ENCODE assay signal across 8 mouse cellular contexts in the genomic region with DNA sequence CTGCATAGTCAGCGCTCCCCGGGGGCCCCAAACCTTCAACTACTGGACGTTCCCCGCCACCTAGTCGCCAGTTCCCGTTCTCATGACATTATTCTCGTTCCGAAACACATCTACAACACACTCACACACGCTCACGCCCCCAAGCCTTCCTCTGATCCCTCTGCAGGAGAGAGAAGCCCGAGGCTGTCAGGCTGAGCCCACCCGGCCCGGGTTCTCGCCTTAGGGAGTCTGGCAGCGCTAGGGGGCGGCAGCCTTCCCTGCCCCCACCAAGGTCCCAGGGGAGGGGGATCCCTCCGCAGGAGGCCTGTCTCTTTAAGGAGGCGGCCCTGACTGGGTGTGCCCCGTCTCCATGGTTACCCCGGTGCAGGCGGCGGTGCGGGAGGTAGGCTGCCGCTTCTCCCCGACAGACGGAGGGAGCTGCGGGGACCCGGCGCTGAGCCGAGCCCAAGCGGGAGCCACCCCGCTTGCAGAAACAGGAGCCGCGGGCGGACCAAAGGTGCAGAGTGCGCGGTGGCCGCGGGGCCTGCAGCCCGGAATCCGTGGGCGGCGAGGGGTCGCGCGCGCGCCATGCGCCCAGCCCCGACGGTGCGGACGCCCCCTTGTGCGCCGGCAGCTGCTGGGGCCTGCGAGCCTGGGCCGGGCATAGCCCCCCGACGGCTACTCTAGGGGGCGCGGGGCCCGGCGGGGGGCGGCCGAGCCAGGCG. TPM values are rescaled to one million over a fixed set of nuclear protein-coding genes. Genes with fewer than 3 reads are reported as not detected.
DNase-seq lines count a peak whose midpoint lies in the region; ATAC-seq lines count a peak whose summit lies in the region.

A gene (plus strand): TSS at position 654 of the 704 bp plus-strand sequence.

- H3K4me1 ChIP-seq in limb, embryonic 10.5 days: peaks cover 60% of the 10 kb centered on the region
- peaks cover 24% of the 10 kb centered on the region for H3K4me1 ChIP-seq in midbrain, embryonic 12.5 days

- DNase-seq in gastrocnemius, postnatal 10 days: peak; percentile 54
- no peak for DNase-seq in gastrocnemius, adult 18-20 months (ENCODE audit: low spot score)
- peak; percentile 41 for DNase-seq in cerebellum, adult 8-10 months
- DNase-seq in frontal cortex, postnatal 25 days (ENCODE audit: low spot score in 2 of 2): peak; percentile 54 to 63
- peak; percentile 16 for DNase-seq in kidney, adult 11 months
- no peak for DNase-seq in limb, embryonic 10.5 days (ENCODE audit: low spot score)
- peak; percentile 58 for DNase-seq in splenic B cell, adult 2 months (ENCODE audit: low read depth, low spot score)

- H3K9ac ChIP-seq in midbrain, embryonic 12.5 days (replicated peaks): peak within 1 kb of the TSS; percentile 24; the same call in 1 of the 2 replicates

- peaks cover 99% of the 10 kb centered on the region for H3K27me3 ChIP-seq in limb, embryonic 10.5 days (ENCODE audit: low read depth, poor library complexity, severe bottlenecking)
- peaks cover 99% of the 10 kb centered on the region for H3K27me3 ChIP-seq in midbrain, embryonic 12.5 days
- peaks cover 3% of the 10 kb centered on the region; the same call in 1 of the 2 replicates for H3K27me3 ChIP-seq in splenic B cell, adult 2 months (ENCODE audit: control insufficient read depth, insufficient read depth, low read length, poor library complexity, severe bottlenecking)

- peak within 1 kb of the TSS; percentile 61 for H3K4me2 ChIP-seq in midbrain, embryonic 12.5 days (replicated peaks)

- no peaks in the 10 kb centered on the region for H3K36me3 ChIP-seq in limb, embryonic 10.5 days
- H3K36me3 ChIP-seq in midbrain, embryonic 12.5 days: no peaks in the 10 kb centered on the region
- H3K36me3 ChIP-seq in splenic B cell, adult 2 months (ENCODE audit: control insufficient read depth, insufficient read depth, low read length, poor library complexity, severe bottlenecking): no peaks in the 10 kb centered on the region

- no peak for ATAC-seq in midbrain, embryonic 12.5 days (ENCODE audit: low FRiP score, low read depth)

- no peaks in the 10 kb centered on the region for H3K9me3 ChIP-seq in limb, embryonic 10.5 days (replicated peaks)
- no peaks in the 10 kb centered on the region for H3K9me3 ChIP-seq in midbrain, embryonic 12.5 days

- H3K4me3 ChIP-seq in limb, embryonic 10.5 days: peak within 1 kb of the TSS; percentile 47
- peak within 1 kb of the TSS; percentile 42 for H3K4me3 ChIP-seq in midbrain, embryonic 12.5 days

- peak within 1 kb of the TSS; percentile 50; the same call in 1 of the 2 replicates for H3K27ac ChIP-seq in limb, embryonic 10.5 days
- no peak within 1 kb of the TSS for H3K27ac ChIP-seq in midbrain, embryonic 12.5 days (replicated peaks)

- 2% methylated on average over 54 of the region's 66 CpGs for WGBS in limb, embryonic 10.5 days
- under 1% methylated on average over 49 of the region's 66 CpGs for WGBS in midbrain, embryonic 12.5 days

RNA-seq across cellular contexts. Expression of the gene that starts here (rescaled TPM):
- total RNA-seq in gastrocnemius, postnatal 10 days (2021): under 1 TPM; 0.12 to 0.68 TPM
- total RNA-seq in gastrocnemius, adult 18-20 months (2021): not detected
- 0.15 TPM in 1 of 2 replicates, not detected in the other for polyA plus RNA-seq in limb, embryonic 10.5 days (2016; fragmentation: Nextera tagmentation; extraction: Ambion mirVana)
- 0.16 and 0.23 TPM in 2 replicates for polyA plus RNA-seq in midbrain, embryonic 12.5 days (2016; fragmentation: Nextera tagmentation; extraction: Ambion mirVana)

Comparison
In these comparisons a context has a peak if more than half of its experiments do, and no peak if none do; other contexts are left out.
1. Peak in DNase-seq in gastrocnemius, postnatal 10 days; RNA of the gene not detected or under 1 TPM.
2. DNase-seq: peak in cerebellum, adult 8-10 months (single experiment), frontal cortex, postnatal 25 days (2 of 2), kidney, adult 11 months (single experiment) and splenic B cell, adult 2 months (single experiment); none in gastrocnemius, adult 18-20 months (single experiment) and limb, embryonic 10.5 days (single experiment).